Mouse (Mus musculus): ENCODE measurements around the gene Olfr105-ps. TPM values are rescaled to one million over a fixed set of nuclear protein-coding genes. Genes with fewer than 3 reads are reported as not detected.

The Olfr105-ps gene
- polyA plus RNA-seq (2012; rRNA removed) = not detected in 2 replicates
- polyA plus RNA-seq (2014; fragmentation: Nextera tagmentation; extraction: Ambion mirVana) = not detected in 2 replicates

DNA sequence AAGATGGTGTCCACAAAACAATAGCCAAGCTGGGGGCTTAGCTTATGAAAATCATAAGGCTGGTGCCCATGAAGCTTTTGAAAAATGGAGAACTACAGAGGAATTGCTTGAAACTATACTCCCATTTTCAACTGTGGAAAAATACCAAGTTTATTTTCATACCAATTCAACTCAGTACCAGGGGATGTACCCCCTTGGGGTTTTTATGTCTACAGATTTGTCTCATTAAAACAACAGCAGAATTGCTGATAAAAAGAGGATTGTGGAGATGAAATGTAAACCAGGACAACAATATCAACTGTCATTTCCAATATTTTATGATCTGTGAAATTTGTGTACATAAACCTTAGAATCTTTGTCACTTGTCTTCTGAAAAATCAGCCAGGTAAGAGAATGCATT is at the start of gene Olfr105-ps:
Olfr105-ps (plus strand) TSS at position 301 of the 400 bp plus-strand sequence.
- Histone ChIP-seq H3K27me3 (ENCODE audit: control insufficient read depth, insufficient read depth, low read length) (no peaks in the 10 kb centered on the region), H3K9ac (replicated peaks) (no peak within 1 kb of the TSS), H3K36me3 (replicated peaks; ENCODE audit: control insufficient read depth, insufficient read depth, low read depth) (no peaks in the 10 kb centered on the region), H3K4me3 (ENCODE audit: insufficient read depth in 1 of 2, low read depth in 2 of 2, low read length in 2 of 2) (no peak within 1 kb of the TSS), H3K9me3 (ENCODE audit: control insufficient read depth, low read length) (no peaks in the 10 kb centered on the region), H3K4me2 (ENCODE audit: low read depth) (no peak within 1 kb of the TSS), H3K4me1 (replicated peaks; ENCODE audit: control insufficient read depth in 2 of 2, insufficient read depth in 2 of 2, low read length in 1 of 2) (no peaks in the 10 kb centered on the region), H3K27ac (no peak within 1 kb of the TSS)
- TF ChIP-seq CTCF (IDR thresholded peaks at IDR 0.05; ENCODE audit: low read depth) = no peak
- TF ChIP-seq EP300 (IDR thresholded peaks at IDR 0.05; ENCODE audit: low read depth) = no peak
- DNase-seq (ENCODE audit: low read depth in 3 of 3, low spot score in 3 of 3) (no peak), ATAC-seq (ENCODE audit: insufficient read depth) (no peak)

DNA sequence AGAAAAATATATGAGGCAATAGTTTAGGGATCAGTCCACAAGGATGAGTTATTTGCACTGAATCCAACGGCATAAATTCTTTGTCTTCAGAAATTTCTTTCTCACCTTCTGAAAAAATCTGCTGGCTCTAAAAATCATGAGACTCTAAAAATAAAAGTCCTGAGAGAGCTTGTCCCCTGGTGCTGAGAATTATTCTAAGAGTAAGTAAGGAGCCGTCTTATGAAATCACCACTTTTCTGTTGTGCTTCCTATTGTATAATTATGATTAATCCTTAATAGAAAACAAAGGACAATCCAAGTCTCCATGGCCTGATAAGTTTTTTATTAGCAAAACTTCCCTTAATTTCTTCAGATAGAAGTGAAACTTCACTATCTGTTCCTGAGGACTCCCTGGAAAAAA is 39.2 kb upstream of the Olfr105-ps start, which contains the start of gene Olfr103:
Olfr103 (minus strand) TSS at position 101 of the 400 bp plus-strand sequence.
- TF ChIP-seq EP300 (IDR thresholded peaks at IDR 0.05; ENCODE audit: low read depth) = no peak
- no peak for TF ChIP-seq CTCF (IDR thresholded peaks at IDR 0.05; ENCODE audit: low read depth)
- Histone ChIP-seq H3K4me1 (replicated peaks; ENCODE audit: control insufficient read depth in 2 of 2, insufficient read depth in 2 of 2, low read length in 1 of 2) (no peaks in the 10 kb centered on the region), H3K9me3 (ENCODE audit: control insufficient read depth, low read length) (no peaks in the 10 kb centered on the region), H3K9ac (replicated peaks) (no peak within 1 kb of the TSS), H3K36me3 (replicated peaks; ENCODE audit: control insufficient read depth, insufficient read depth, low read depth) (no peaks in the 10 kb centered on the region), H3K4me2 (ENCODE audit: low read depth) (no peak within 1 kb of the TSS), H3K27ac (no peak within 1 kb of the TSS), H3K27me3 (ENCODE audit: control insufficient read depth, insufficient read depth, low read length) (no peaks in the 10 kb centered on the region), H3K4me3 (ENCODE audit: insufficient read depth in 1 of 2, low read depth in 2 of 2, low read length in 2 of 2) (no peak within 1 kb of the TSS)
- ATAC-seq (ENCODE audit: insufficient read depth) (no peak), DNase-seq (ENCODE audit: low read depth in 3 of 3, low spot score in 3 of 3) (no peak)
- 54% methylated on average over 2 of the region's 2 CpGs for WGBS (ENCODE audit: insufficient replicate concordance)

GRCm38 (mm10) chr17:37359282-37359681 is 19.6 kb upstream of the Olfr105-ps start, which contains the start of gene Olfr104-ps:
Gene Olfr104-ps, plus strand, starts transcription at chr17:37359582.
- no peak for TF ChIP-seq EP300 (IDR thresholded peaks at IDR 0.05; ENCODE audit: low read depth)
- no peak for TF ChIP-seq CTCF (IDR thresholded peaks at IDR 0.05; ENCODE audit: low read depth)
- Histone ChIP-seq H3K9ac (replicated peaks) (no peak within 1 kb of the TSS), H3K4me3 (ENCODE audit: insufficient read depth in 1 of 2, low read depth in 2 of 2, low read length in 2 of 2) (no peak within 1 kb of the TSS), H3K4me1 (replicated peaks; ENCODE audit: control insufficient read depth in 2 of 2, insufficient read depth in 2 of 2, low read length in 1 of 2) (no peaks in the 10 kb centered on the region), H3K9me3 (ENCODE audit: control insufficient read depth, low read length) (no peaks in the 10 kb centered on the region), H3K27me3 (ENCODE audit: control insufficient read depth, insufficient read depth, low read length) (no peaks in the 10 kb centered on the region), H3K4me2 (ENCODE audit: low read depth) (no peak within 1 kb of the TSS), H3K36me3 (replicated peaks; ENCODE audit: control insufficient read depth, insufficient read depth, low read depth) (no peaks in the 10 kb centered on the region), H3K27ac (no peak within 1 kb of the TSS)
- ATAC-seq (ENCODE audit: insufficient read depth) = no peak
- DNase-seq (ENCODE audit: low read depth in 3 of 3, low spot score in 3 of 3) = no peak

DNA sequence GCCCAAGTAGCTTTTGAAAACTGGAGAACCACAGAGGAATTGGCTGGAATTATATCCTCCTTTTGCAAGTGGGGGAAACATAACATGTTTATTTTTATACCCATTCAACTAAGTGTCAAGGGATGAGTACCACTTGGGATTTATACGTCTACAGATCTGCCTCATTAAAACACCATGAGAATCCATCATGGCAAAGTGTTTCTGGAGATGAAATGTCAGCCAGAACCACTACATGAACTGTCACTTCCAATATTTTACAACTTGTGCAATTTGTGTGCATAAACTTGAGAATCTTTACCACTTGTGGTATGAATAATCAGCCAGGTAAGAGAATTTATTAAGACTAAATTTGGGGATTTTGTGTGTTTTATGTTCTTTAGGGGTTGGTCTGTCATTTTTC is 11.3 kb downstream of the Olfr105-ps start, which contains the start of gene Olfr106-ps:
Olfr106-ps (plus strand) TSS at position 301 of the 400 bp plus-strand sequence.
- no peak within 1 kb of the TSS for H3K9ac ChIP-seq (replicated peaks)
- no peak for DNase-seq (ENCODE audit: low read depth in 3 of 3, low spot score in 3 of 3)
- 47% methylated on average over 1 of the region's 1 CpGs for WGBS (ENCODE audit: insufficient replicate concordance)
- no peaks in the 10 kb centered on the region for H3K9me3 ChIP-seq (ENCODE audit: control insufficient read depth, low read length)
- no peak within 1 kb of the TSS for H3K4me2 ChIP-seq (ENCODE audit: low read depth)
- H3K27ac ChIP-seq = no peak within 1 kb of the TSS
- no peaks in the 10 kb centered on the region for H3K4me1 ChIP-seq (replicated peaks; ENCODE audit: control insufficient read depth in 2 of 2, insufficient read depth in 2 of 2, low read length in 1 of 2)
- TF ChIP-seq EP300 (IDR thresholded peaks at IDR 0.05; ENCODE audit: low read depth) (no peak), CTCF (IDR thresholded peaks at IDR 0.05; ENCODE audit: low read depth) (no peak)
- no peaks in the 10 kb centered on the region for H3K36me3 ChIP-seq (replicated peaks; ENCODE audit: control insufficient read depth, insufficient read depth, low read depth)
- H3K4me3 ChIP-seq (ENCODE audit: insufficient read depth in 1 of 2, low read depth in 2 of 2, low read length in 2 of 2) = no peak within 1 kb of the TSS
- no peak for ATAC-seq (ENCODE audit: insufficient read depth)
- H3K27me3 ChIP-seq (ENCODE audit: control insufficient read depth, insufficient read depth, low read length) = no peaks in the 10 kb centered on the region

GRCm38 (mm10) chr17:37398926-37399325 is 20.1 kb downstream of the Olfr105-ps start, which contains the start of gene Olfr107:
Gene Olfr107, plus strand, starts transcription at chr17:37399226.
- Histone ChIP-seq H3K27ac (no peak within 1 kb of the TSS), H3K9me3 (ENCODE audit: control insufficient read depth, low read length) (no peaks in the 10 kb centered on the region), H3K4me1 (replicated peaks; ENCODE audit: control insufficient read depth in 2 of 2, insufficient read depth in 2 of 2, low read length in 1 of 2) (no peaks in the 10 kb centered on the region), H3K9ac (replicated peaks) (no peak within 1 kb of the TSS), H3K27me3 (ENCODE audit: control insufficient read depth, insufficient read depth, low read length) (no peaks in the 10 kb centered on the region), H3K4me3 (ENCODE audit: insufficient read depth in 1 of 2, low read depth in 2 of 2, low read length in 2 of 2) (no peak within 1 kb of the TSS), H3K36me3 (replicated peaks; ENCODE audit: control insufficient read depth, insufficient read depth, low read depth) (no peaks in the 10 kb centered on the region), H3K4me2 (ENCODE audit: low read depth) (no peak within 1 kb of the TSS)
- ATAC-seq (ENCODE audit: insufficient read depth) (no peak), DNase-seq (ENCODE audit: low read depth in 3 of 3, low spot score in 3 of 3) (no peak)
- 59% methylated on average over 3 of the region's 3 CpGs for whole genome bisulfite sequencing (ENCODE audit: insufficient replicate concordance)
- TF ChIP-seq CTCF (IDR thresholded peaks at IDR 0.05; ENCODE audit: low read depth) (no peak), EP300 (IDR thresholded peaks at IDR 0.05; ENCODE audit: low read depth) (no peak)
